Mouse (Mus musculus) bone marrow macrophage, adult 2 months (primary cell): ENCODE measurements at regions not wholly inside any gene's neighbourhood (a gene's known extent, or its start where the extent isn't known, plus 50 kb on each side); places are given as distances from the start of the nearest gene placed in this dataset.

Experiments
- CTCF ChIP-seq: IDR thresholded peaks from 2 replicates; pipeline ENCODE4 v1.5.1; 2012; ENCODE audit warnings: low read depth, mild to moderate bottlenecking, low read length, moderate library complexity
- POLR2A ChIP-seq: IDR thresholded peaks from 2 replicates; pipeline ENCODE4 v1.6.1; 2012; ENCODE audit warnings: mild to moderate bottlenecking, low read depth, low read length, borderline replicate concordance

- TF ChIP-seq CTCF (no peak), POLR2A (no peak)
Observed at GRCm38 (mm10) chr3:33907061-33907460, 63.0 kb upstream of the Ccdc39 start.
